Mouse (Mus musculus) midbrain, embryonic 12.5 days (tissue): Measurements from ENCODE around the gene Slc5a6. TPM values are rescaled to one million over a fixed set of nuclear protein-coding genes. Genes with fewer than 3 reads are reported as not detected.

Source experiments
- ATAC-seq: fragments of 200-750 bp; cut with Nextera tagmentation; 2 replicates; pipeline ENCODE4 v1.8.0; 2017; ENCODE audit warnings: low read depth, moderate TSS enrichment, moderate library complexity; ENCODE audit not compliant: low FRiP score
- H3K27ac ChIP-seq: fragments of 300-500 bp; sonication (generic); replicated peaks from 2 replicates; pipeline ENCODE4 v1.5.1; 2016; ENCODE audit warnings: mild to moderate bottlenecking
- H3K27me3 ChIP-seq: fragments of 300-500 bp; sonication (generic); 2 replicates; pipeline ENCODE4 v1.6.1; 2016; ENCODE audit warnings: mild to moderate bottlenecking
- H3K36me3 ChIP-seq: fragments of 300-500 bp; sonication (generic); 2 replicates; pipeline ENCODE4 v1.6.1; 2016
- H3K4me1 ChIP-seq: fragments of 300-500 bp; sonication (generic); 2 replicates; pipeline ENCODE4 v1.6.1; 2016
- H3K4me2 ChIP-seq: fragments of 300-500 bp; sonication (generic); replicated peaks from 2 replicates; pipeline ENCODE4 v1.6.1; 2016; ENCODE audit warnings: mild to moderate bottlenecking, moderate library complexity
- H3K4me3 ChIP-seq: fragments of 300-500 bp; sonication (generic); 2 replicates; pipeline ENCODE4 v1.5.1; 2016; ENCODE audit warnings: mild to moderate bottlenecking
- H3K9ac ChIP-seq: fragments of 300-500 bp; sonication (generic); replicated peaks from 2 replicates; pipeline ENCODE4 v1.6.1; 2016; ENCODE audit warnings: mild to moderate bottlenecking, moderate library complexity
- H3K9me3 ChIP-seq: fragments of 300-500 bp; sonication (generic); 2 replicates; pipeline ENCODE4 v1.6.1; 2016; ENCODE audit warnings: mild to moderate bottlenecking
- WGBS: fragments of 180-500 bp; shearing (Covaris S2); methylation state at CpG from one replicate; pipeline ENCODE4 v1.1.7; 2016; 5-methylcytosine and 5-hydroxymethylcytosine counted together
- polyA plus RNA-seq: library from polyadenylated mRNA; unstranded; fragments of >200 nt; fragmentation: Nextera tagmentation; extraction: Ambion mirVana; gene quantifications from 2 replicates; pipeline ENCODE4 v1.2.1, GENCODE M21; 2016

The Slc5a6 gene
- polyA plus RNA-seq, 1 experiment from 2014 or later: 11.7 TPM

GRCm38 (mm10) chr5:31082935-31083625 is 34.4 kb upstream of the Slc5a6 start:
- H3K4me2 ChIP-seq: peak overlapping the region; percentile 10
- no peak overlapping the region for H3K4me3 ChIP-seq
- peak overlapping the region; percentile 77 for H3K27ac ChIP-seq
- peaks cover 21% of the 10 kb centered on the region; the same call in 1 of the 2 replicates for H3K4me1 ChIP-seq
- 38% methylated on average over 12 of the region's 12 CpGs for WGBS
- H3K9me3 ChIP-seq: no peaks in the 10 kb centered on the region
- no peak overlapping the region for H3K9ac ChIP-seq
- peak; percentile 42; the same call in 1 of the 2 replicates for ATAC-seq
- H3K36me3 ChIP-seq: peaks cover 8% of the 10 kb centered on the region
- H3K27me3 ChIP-seq: peaks cover 16% of the 10 kb centered on the region; the same call in 1 of the 2 replicates

GRCm38 (mm10) chr5:31082355-31082754 is 33.6 kb upstream of the Slc5a6 start:
- peaks cover 16% of the 10 kb centered on the region for H3K36me3 ChIP-seq
- 11% methylated on average over 5 of the region's 5 CpGs for WGBS
- H3K4me3 ChIP-seq: no peak overlapping the region
- H3K9ac ChIP-seq: no peak overlapping the region
- no peaks in the 10 kb centered on the region for H3K9me3 ChIP-seq
- H3K4me2 ChIP-seq: no peak overlapping the region; the same call in 1 of the 2 replicates
- H3K4me1 ChIP-seq: peaks cover 21% of the 10 kb centered on the region; the same call in 1 of the 2 replicates
- H3K27ac ChIP-seq: peak overlapping the region; percentile 77
- ATAC-seq: no peak
- H3K27me3 ChIP-seq: peaks cover 11% of the 10 kb centered on the region; the same call in 1 of the 2 replicates

- Histone ChIP-seq H3K27ac (no peak overlapping the region), H3K9ac (no peak overlapping the region), H3K36me3 (peaks cover 25% of the 10 kb centered on the region), H3K4me3 (no peak overlapping the region), H3K27me3 (peaks cover 7% of the 10 kb centered on the region; the same call in 1 of the 2 replicates), H3K4me2 (no peak overlapping the region), H3K9me3 (no peaks in the 10 kb centered on the region), H3K4me1 (peaks cover 18% of the 10 kb centered on the region; the same call in 1 of the 2 replicates)
- 70% methylated on average over 3 of the region's 3 CpGs for WGBS
- ATAC-seq: no peak
Measured at GRCm38 (mm10) chr5:31081386-31081785, 32.7 kb upstream of the Slc5a6 start.

- Histone ChIP-seq H3K9me3 (no peaks in the 10 kb centered on the region), H3K9ac (no peak overlapping the region), H3K27me3 (0 out of 2 replicates have a peak, but pooled peaks cover 1% of the 10 kb centered on the region), H3K4me2 (no peak overlapping the region), H3K4me1 (peaks cover 18% of the 10 kb centered on the region; the same call in 1 of the 2 replicates), H3K4me3 (no peak overlapping the region), H3K27ac (no peak overlapping the region), H3K36me3 (peaks cover 31% of the 10 kb centered on the region)
- no peak for ATAC-seq
- 90% methylated on average over 3 of the region's 3 CpGs for WGBS
Measured at GRCm38 (mm10) chr5:31080795-31081164, 32.1 kb upstream of the Slc5a6 start.

- H3K36me3 ChIP-seq: peaks cover 37% of the 10 kb centered on the region
- no peaks in the 10 kb centered on the region for H3K27me3 ChIP-seq
- peaks cover 18% of the 10 kb centered on the region; the same call in 1 of the 2 replicates for H3K4me1 ChIP-seq
- H3K4me3 ChIP-seq: no peak overlapping the region
- H3K9ac ChIP-seq: no peak overlapping the region
- H3K9me3 ChIP-seq: no peaks in the 10 kb centered on the region
- no peak overlapping the region; the same call in 1 of the 2 replicates for H3K27ac ChIP-seq
- ATAC-seq: no peak
- no peak overlapping the region for H3K4me2 ChIP-seq
- 86% methylated on average over 13 of the region's 13 CpGs for WGBS
Measured at GRCm38 (mm10) chr5:31080059-31080794, 31.5 kb upstream of the Slc5a6 start.

- Histone ChIP-seq H3K9ac (no peak overlapping the region), H3K27me3 (no peaks in the 10 kb centered on the region), H3K36me3 (peaks cover 76% of the 10 kb centered on the region), H3K4me3 (no peak overlapping the region), H3K27ac (no peak overlapping the region), H3K4me2 (no peak overlapping the region), H3K4me1 (no peaks in the 10 kb centered on the region), H3K9me3 (no peaks in the 10 kb centered on the region)
- WGBS: 89% methylated on average over 13 of the region's 13 CpGs
- ATAC-seq: no peak
Measured at GRCm38 (mm10) chr5:31076346-31076745, 27.6 kb upstream of the Slc5a6 start.

GRCm38 (mm10) chr5:31073176-31073575 is 24.5 kb upstream of the Slc5a6 start:
- H3K27ac ChIP-seq: no peak overlapping the region
- H3K4me3 ChIP-seq: no peak overlapping the region
- 94% methylated on average over 12 of the region's 12 CpGs for WGBS
- H3K27me3 ChIP-seq: no peaks in the 10 kb centered on the region
- H3K36me3 ChIP-seq: peaks cover 100% of the 10 kb centered on the region
- no peaks in the 10 kb centered on the region for H3K4me1 ChIP-seq
- H3K9ac ChIP-seq: no peak overlapping the region
- H3K9me3 ChIP-seq: no peaks in the 10 kb centered on the region
- ATAC-seq: no peak
- H3K4me2 ChIP-seq: no peak overlapping the region

- ATAC-seq: no peak
- no peaks in the 10 kb centered on the region for H3K27me3 ChIP-seq
- H3K4me1 ChIP-seq: no peaks in the 10 kb centered on the region
- H3K36me3 ChIP-seq: peaks cover 100% of the 10 kb centered on the region
- 93% methylated on average over 11 of the region's 11 CpGs for WGBS
- H3K27ac ChIP-seq: no peak overlapping the region
- no peak overlapping the region for H3K4me2 ChIP-seq
- H3K9me3 ChIP-seq: no peaks in the 10 kb centered on the region
- H3K9ac ChIP-seq: no peak overlapping the region
- no peak overlapping the region for H3K4me3 ChIP-seq
Measured at GRCm38 (mm10) chr5:31071821-31072220, 23.1 kb upstream of the Slc5a6 start.

GRCm38 (mm10) chr5:31071059-31071458 is 22.3 kb upstream of the Slc5a6 start:
- no peak for ATAC-seq
- no peaks in the 10 kb centered on the region for H3K4me1 ChIP-seq
- peaks cover 100% of the 10 kb centered on the region for H3K36me3 ChIP-seq
- H3K27me3 ChIP-seq: no peaks in the 10 kb centered on the region
- no peak overlapping the region for H3K4me2 ChIP-seq
- H3K27ac ChIP-seq: no peak overlapping the region
- H3K9ac ChIP-seq: no peak overlapping the region
- H3K9me3 ChIP-seq: no peaks in the 10 kb centered on the region
- no peak overlapping the region for H3K4me3 ChIP-seq
- 88% methylated on average over 2 of the region's 2 CpGs for WGBS

- H3K4me2 ChIP-seq: no peak overlapping the region
- 95% methylated on average over 3 of the region's 3 CpGs for WGBS
- no peak overlapping the region for H3K4me3 ChIP-seq
- no peaks in the 10 kb centered on the region for H3K27me3 ChIP-seq
- no peaks in the 10 kb centered on the region for H3K4me1 ChIP-seq
- no peak overlapping the region for H3K27ac ChIP-seq
- ATAC-seq: no peak
- no peak overlapping the region for H3K9ac ChIP-seq
- H3K36me3 ChIP-seq: peaks cover 95% of the 10 kb centered on the region
- H3K9me3 ChIP-seq: no peaks in the 10 kb centered on the region
Measured at GRCm38 (mm10) chr5:31069810-31070209, 21.1 kb upstream of the Slc5a6 start.

GRCm38 (mm10) chr5:31055216-31056140 is 6.8 kb upstream of the Slc5a6 start:
- H3K27me3 ChIP-seq: no peaks in the 10 kb centered on the region
- peak; percentile 35 for ATAC-seq
- H3K27ac ChIP-seq: no peak overlapping the region; the same call in 1 of the 2 replicates
- H3K36me3 ChIP-seq: peaks cover 36% of the 10 kb centered on the region
- peak overlapping the region; percentile 75 for H3K9ac ChIP-seq
- peaks cover 21% of the 10 kb centered on the region for H3K4me1 ChIP-seq
- WGBS: 21% methylated on average over 19 of the region's 19 CpGs
- no peaks in the 10 kb centered on the region for H3K9me3 ChIP-seq
- peak overlapping the region; percentile 85 for H3K4me2 ChIP-seq
- peak overlapping the region; percentile 67 for H3K4me3 ChIP-seq
